Comparison of ENCODE assay signal across 22 mouse cellular contexts in the genomic region with DNA sequence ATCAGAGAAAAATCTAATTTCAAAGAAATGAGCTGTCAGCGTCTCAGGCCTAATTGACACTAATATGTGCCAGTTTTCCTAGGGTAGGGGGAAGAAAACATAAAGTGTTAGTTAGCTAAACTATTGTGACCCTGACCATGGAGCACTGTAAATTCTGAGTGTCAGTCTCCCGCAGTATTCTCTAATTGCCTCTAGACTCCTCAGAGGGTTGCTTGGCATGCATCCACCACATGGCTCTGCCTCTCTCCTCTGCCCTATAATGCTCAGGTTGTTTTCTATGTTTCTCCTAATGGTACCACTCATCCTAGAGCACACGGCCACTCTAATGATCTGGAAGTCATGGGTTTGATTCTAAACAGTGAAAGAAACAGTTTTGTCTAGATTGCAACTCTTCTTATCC.
DNase-seq lines count a peak whose midpoint lies in the region; ATAC-seq and TF ChIP-seq lines count a peak whose summit lies in the region.
"Had no signal": no experiment of that assay in that cellular context is flagged by ENCODE, and none has a peak within 500 bp of the region (broad histone marks: within the 10 kb centered on the region; RNA-seq: fewer than 3 reads in every experiment).

No protein-coding gene starts in this region.

- H3K4me2 ChIP-seq in forebrain, embryonic 14.5 days (ENCODE audit: low read length): no peak overlapping the region
- H3K4me2 ChIP-seq in midbrain, postnatal 0 days (ENCODE audit: low read depth, low read length, poor library complexity, severe bottlenecking): no peak overlapping the region
- no peak overlapping the region for H3K4me2 ChIP-seq in midbrain, embryonic 14.5 days (ENCODE audit: low read length)
- H3K4me2 ChIP-seq: embryonic facial prominence, embryonic 13.5 days; heart, embryonic 13.5 days; hindbrain, embryonic 13.5 days; intestine, embryonic 15.5 days had no signal

- no peak for TF ChIP-seq CTCF in midbrain, postnatal 0 days (IDR thresholded peaks at IDR 0.05)
- no peak for TF ChIP-seq CTCF in heart, adult 2 months (IDR thresholded peaks at IDR 0.05)

- H3K27ac ChIP-seq in forebrain, embryonic 14.5 days (ENCODE audit: low read depth, low read length): no peak overlapping the region
- no peak overlapping the region for H3K27ac ChIP-seq in forebrain, embryonic 10.5 days
- H3K27ac ChIP-seq in midbrain, postnatal 0 days (ENCODE audit: low read depth, low read length): no peak overlapping the region
- H3K27ac ChIP-seq in midbrain, embryonic 14.5 days (replicated peaks; ENCODE audit: low read depth, low read length): no peak overlapping the region
- no peak overlapping the region for H3K27ac ChIP-seq in heart, adult 2 months
- H3K27ac ChIP-seq: embryonic facial prominence, embryonic 13.5 days; gastrocnemius, adult 2 months; heart, embryonic 13.5 days; hindbrain, embryonic 13.5 days; intestine, embryonic 15.5 days had no signal

- H3K9ac ChIP-seq in forebrain, embryonic 14.5 days (ENCODE audit: low read length): no peak overlapping the region
- H3K9ac ChIP-seq in midbrain, postnatal 0 days (replicated peaks; ENCODE audit: low read length, poor library complexity, severe bottlenecking): no peak overlapping the region
- no peak overlapping the region for H3K9ac ChIP-seq in midbrain, embryonic 14.5 days (replicated peaks; ENCODE audit: low read length)
- H3K9ac ChIP-seq in heart, adult 2 months (ENCODE audit: low read depth, low read length): no peak overlapping the region
- H3K9ac ChIP-seq: embryonic facial prominence, embryonic 13.5 days; forebrain, postnatal 0 days; heart, embryonic 13.5 days; hindbrain, embryonic 13.5 days; intestine, embryonic 15.5 days had no signal

- WGBS in forebrain, embryonic 14.5 days: 44% methylated on average over 3 of the region's 3 CpGs
- WGBS in forebrain, embryonic 10.5 days: 89% methylated on average over 3 of the region's 3 CpGs
- WGBS in midbrain, postnatal 0 days: 71% methylated on average over 3 of the region's 3 CpGs
- 77% methylated on average over 3 of the region's 3 CpGs for WGBS in midbrain, embryonic 14.5 days
- 71% methylated on average over 3 of the region's 3 CpGs for WGBS in heart, adult 2 months

- no peaks in the 10 kb centered on the region for H3K4me1 ChIP-seq in forebrain, embryonic 14.5 days (ENCODE audit: control insufficient read depth, insufficient read depth, low read length)
- no peaks in the 10 kb centered on the region for H3K4me1 ChIP-seq in forebrain, embryonic 10.5 days
- no peaks in the 10 kb centered on the region for H3K4me1 ChIP-seq in midbrain, postnatal 0 days (ENCODE audit: insufficient read depth, low read length)
- H3K4me1 ChIP-seq in midbrain, embryonic 14.5 days (ENCODE audit: control insufficient read depth, insufficient read depth, low read length): no peaks in the 10 kb centered on the region
- H3K4me1 ChIP-seq in heart, adult 2 months (ENCODE audit: control insufficient read depth, insufficient read depth, low read length): no peaks in the 10 kb centered on the region; the same call in 1 of the 2 replicates
- H3K4me1 ChIP-seq: embryonic facial prominence, embryonic 13.5 days; heart, embryonic 13.5 days; hindbrain, embryonic 13.5 days; intestine, embryonic 15.5 days had no signal

- no peaks in the 10 kb centered on the region for H3K79me2 ChIP-seq in heart, adult 2 months (replicated peaks; ENCODE audit: control insufficient read depth, insufficient read depth, low read length)

- peak; percentile 6 for DNase-seq in adrenal gland, postnatal 10 days
- DNase-seq in adrenal gland, adult (ENCODE audit: inconsistent age in 2 of 2, low spot score in 1 of 2): no peak
- peak; percentile 41 for DNase-seq in forebrain, embryonic 14.5 days (ENCODE audit: low spot score)
- DNase-seq in forebrain, embryonic 10.5 days (ENCODE audit: extremely low spot score, low spot score): no peak
- DNase-seq in midbrain, postnatal 0 days (ENCODE audit: low spot score): peak; percentile 9
- DNase-seq in midbrain, embryonic 14.5 days: no peak
- DNase-seq in retina, embryonic 14.5 days (ENCODE audit: low spot score): peak; percentile 3
- no peak for DNase-seq in heart, adult 2 months
- DNase-seq: adrenal gland, adult 2 months; B cell, adult 2 months; cerebellum, postnatal 36 days; forebrain, postnatal 0 days; gastrocnemius, adult 2 months; gastrocnemius, postnatal 25 days; heart, postnatal 4 days; kidney, adult 18-20 months had no signal

- H3K4me3 ChIP-seq in forebrain, embryonic 14.5 days (ENCODE audit: low read depth, low read length): no peak overlapping the region
- H3K4me3 ChIP-seq in forebrain, embryonic 10.5 days: no peak overlapping the region
- no peak overlapping the region for H3K4me3 ChIP-seq in midbrain, postnatal 0 days (ENCODE audit: low read depth, low read length)
- no peak overlapping the region for H3K4me3 ChIP-seq in midbrain, embryonic 14.5 days (replicated peaks; ENCODE audit: low read depth, low read length)
- no peak overlapping the region for H3K4me3 ChIP-seq in heart, adult 2 months
- H3K4me3 ChIP-seq: embryonic facial prominence, embryonic 13.5 days; gastrocnemius, adult 2 months; heart, embryonic 13.5 days; hindbrain, embryonic 13.5 days; intestine, embryonic 15.5 days had no signal

- H3K36me3 ChIP-seq in forebrain, embryonic 14.5 days (ENCODE audit: control insufficient read depth, insufficient read depth, low read length): no peaks in the 10 kb centered on the region
- H3K36me3 ChIP-seq in forebrain, embryonic 10.5 days (replicated peaks): no peaks in the 10 kb centered on the region
- H3K36me3 ChIP-seq in midbrain, postnatal 0 days (ENCODE audit: insufficient read depth, low read length): no peaks in the 10 kb centered on the region
- no peaks in the 10 kb centered on the region for H3K36me3 ChIP-seq in midbrain, embryonic 14.5 days (ENCODE audit: control insufficient read depth, insufficient read depth, low read length)
- H3K36me3 ChIP-seq in heart, adult 2 months (ENCODE audit: control insufficient read depth, insufficient read depth, low read length): no peaks in the 10 kb centered on the region
- H3K36me3 ChIP-seq: embryonic facial prominence, embryonic 13.5 days; G1E; heart, embryonic 13.5 days; hindbrain, embryonic 13.5 days; intestine, embryonic 15.5 days had no signal

- TF ChIP-seq POLR2A in heart, adult 2 months (IDR thresholded peaks at IDR 0.05; ENCODE audit: insufficient read depth, low read depth, low read length): no peak

- TF ChIP-seq EP300 in heart, adult 2 months (IDR thresholded peaks at IDR 0.05; ENCODE audit: insufficient read depth, low read depth, low read length): no peak

- ATAC-seq in forebrain, embryonic 14.5 days: 0 out of 2 replicates have a peak, but pooled peaks have one; percentile 42
- ATAC-seq in midbrain, postnatal 0 days (ENCODE audit: low FRiP score): no peak
- ATAC-seq in midbrain, embryonic 14.5 days (ENCODE audit: low FRiP score, low TSS enrichment): no peak
- ATAC-seq: CD4-positive, CD25-positive, alpha-beta regulatory T cell, adult 4 months; forebrain, postnatal 0 days; intestine, embryonic 15.5 days had no signal

- intact Hi-C loops in heart, adult 2 months (cut with DNase I): no loop called here

- H3K9me3 ChIP-seq in forebrain, embryonic 14.5 days (replicated peaks; ENCODE audit: control insufficient read depth, low read length): no peaks in the 10 kb centered on the region
- H3K9me3 ChIP-seq in forebrain, embryonic 10.5 days: no peaks in the 10 kb centered on the region
- no peaks in the 10 kb centered on the region for H3K9me3 ChIP-seq in midbrain, postnatal 0 days (ENCODE audit: low read length)
- H3K9me3 ChIP-seq in midbrain, embryonic 14.5 days (ENCODE audit: control insufficient read depth, low read length): no peaks in the 10 kb centered on the region
- H3K9me3 ChIP-seq: embryonic facial prominence, embryonic 13.5 days; G1E; heart, embryonic 13.5 days; hindbrain, embryonic 13.5 days; intestine, embryonic 15.5 days had no signal

- no peaks in the 10 kb centered on the region for H3K27me3 ChIP-seq in forebrain, embryonic 14.5 days (replicated peaks; ENCODE audit: control insufficient read depth, insufficient read depth, low read length)
- H3K27me3 ChIP-seq in forebrain, embryonic 10.5 days (ENCODE audit: poor library complexity, severe bottlenecking): no peaks in the 10 kb centered on the region
- no peaks in the 10 kb centered on the region for H3K27me3 ChIP-seq in midbrain, postnatal 0 days (ENCODE audit: insufficient read depth, low read length)
- H3K27me3 ChIP-seq in midbrain, embryonic 14.5 days (ENCODE audit: control insufficient read depth, insufficient read depth, low read length): no peaks in the 10 kb centered on the region
- H3K27me3 ChIP-seq in heart, adult 2 months (ENCODE audit: control insufficient read depth, insufficient read depth, low read length): no peaks in the 10 kb centered on the region
- H3K27me3 ChIP-seq: embryonic facial prominence, embryonic 13.5 days; heart, embryonic 13.5 days; hindbrain, embryonic 13.5 days; intestine, embryonic 15.5 days had no signal

Comparison
In these comparisons a context has a peak if more than half of its experiments do, and no peak if none do; other contexts are left out.
1. DNase-seq: peak in adrenal gland, postnatal 10 days (single experiment), forebrain, embryonic 14.5 days (single experiment), midbrain, postnatal 0 days (single experiment) and retina, embryonic 14.5 days (single experiment); none in adrenal gland, adult (0 of 2), forebrain, embryonic 10.5 days (single experiment), midbrain, embryonic 14.5 days (single experiment) and heart, adult 2 months (0 of 2).